Mouse (Mus musculus) liver, embryonic 12.5 days (tissue): ENCODE measurements at regions not wholly inside any gene's neighbourhood (a gene's known extent, or its start where the extent isn't known, plus 50 kb on each side); places are given as distances from the start of the nearest gene placed in this dataset.
A peak's percentile ranks its signal among the peaks of the same experiment; 100 is the strongest.
"Not testable (repeated sequence)": the region's sequence is repeated elsewhere in the genome, so short reads cannot be mapped to it uniquely, and the experiment has no call there.

ENCODE experiments used
- ATAC-seq: fragments of 200-750 bp; cut with Nextera tagmentation; 2 replicates; pipeline ENCODE4 v1.8.0; 2017; ENCODE audit warnings: moderate number of reproducible peaks, mild to moderate bottlenecking, moderate library complexity
- H3K27ac ChIP-seq: fragments of 300-500 bp; sonication (generic); 2 replicates; pipeline ENCODE4 v1.5.1; 2016; ENCODE audit warnings: mild to moderate bottlenecking
- H3K27me3 ChIP-seq: fragments of 300-500 bp; sonication (generic); replicated peaks from 2 replicates; pipeline ENCODE4 v1.6.1; 2016; ENCODE audit warnings: mild to moderate bottlenecking, moderate library complexity
- H3K36me3 ChIP-seq: fragments of 300-500 bp; sonication (generic); 2 replicates; pipeline ENCODE4 v1.6.1; 2016; ENCODE audit warnings: mild to moderate bottlenecking, moderate library complexity
- H3K4me1 ChIP-seq: fragments of 300-500 bp; sonication (generic); 2 replicates; pipeline ENCODE4 v1.6.1; 2016
- H3K4me2 ChIP-seq: fragments of 300-500 bp; sonication (generic); 2 replicates; pipeline ENCODE4 v1.6.1; 2016; ENCODE audit warnings: mild to moderate bottlenecking, moderate library complexity
- H3K4me3 ChIP-seq: fragments of 300-500 bp; sonication (generic); 2 replicates; pipeline ENCODE4 v1.5.1; 2016; ENCODE audit warnings: mild to moderate bottlenecking, moderate library complexity
- H3K9ac ChIP-seq: fragments of 300-500 bp; sonication (generic); 2 replicates; pipeline ENCODE4 v1.6.1; 2016; ENCODE audit warnings: mild to moderate bottlenecking, moderate library complexity
- H3K9me3 ChIP-seq: fragments of 300-500 bp; sonication (generic); replicated peaks from 2 replicates; pipeline ENCODE4 v1.6.1; 2016; ENCODE audit warnings: mild to moderate bottlenecking, moderate library complexity
- WGBS: fragments of 180-500 bp; shearing (Covaris S2); methylation state at CpG from one replicate; pipeline ENCODE4 v1.1.7; 2016; ENCODE audit not compliant: insufficient replicate concordance; 5-methylcytosine and 5-hydroxymethylcytosine counted together

- no peaks in the 10 kb centered on the region for H3K36me3 ChIP-seq
- no peak overlapping the region for H3K4me3 ChIP-seq
- ATAC-seq = no peak
- H3K9ac ChIP-seq = no peak overlapping the region
- no peak overlapping the region for H3K27ac ChIP-seq
- no peaks in the 10 kb centered on the region for H3K4me1 ChIP-seq
- WGBS = 73% methylated on average over 4 of the region's 4 CpGs
- no peak overlapping the region for H3K4me2 ChIP-seq
- H3K9me3 ChIP-seq = no peaks in the 10 kb centered on the region
- H3K27me3 ChIP-seq = no peaks in the 10 kb centered on the region
Observed at GRCm38 (mm10) chr19:59516957-59517356, 58.8 kb downstream of the Emx2 start.

GRCm38 (mm10) chr19:59519156-59519555 is 61.0 kb downstream of the Emx2 start:
- Histone ChIP-seq H3K9me3 (no peaks in the 10 kb centered on the region), H3K27me3 (no peaks in the 10 kb centered on the region), H3K4me1 (no peaks in the 10 kb centered on the region), H3K4me2 (no peak overlapping the region), H3K27ac (no peak overlapping the region), H3K9ac (no peak overlapping the region), H3K36me3 (no peaks in the 10 kb centered on the region), H3K4me3 (no peak overlapping the region)
- 62% methylated on average over 3 of the region's 3 CpGs for WGBS
- ATAC-seq = no peak

- Histone ChIP-seq H3K9ac (no peak overlapping the region), H3K27ac (no peak overlapping the region), H3K4me1 (no peaks in the 10 kb centered on the region), H3K4me3 (no peak overlapping the region), H3K27me3 (no peaks in the 10 kb centered on the region), H3K36me3 (no peaks in the 10 kb centered on the region), H3K9me3 (no peaks in the 10 kb centered on the region), H3K4me2 (no peak overlapping the region)
- 56% methylated on average over 11 of the region's 11 CpGs for WGBS
- ATAC-seq = no peak
Observed at GRCm38 (mm10) chr19:59522176-59522575, 64.0 kb downstream of the Emx2 start.

GRCm38 (mm10) chr19:59523356-59523755 is 65.2 kb downstream of the Emx2 start:
- H3K27me3 ChIP-seq = no peaks in the 10 kb centered on the region
- no peak overlapping the region for H3K27ac ChIP-seq
- H3K4me3 ChIP-seq = no peak overlapping the region
- no peaks in the 10 kb centered on the region for H3K4me1 ChIP-seq
- H3K4me2 ChIP-seq = no peak overlapping the region
- no peaks in the 10 kb centered on the region for H3K9me3 ChIP-seq
- WGBS = 69% methylated on average over 10 of the region's 10 CpGs
- H3K9ac ChIP-seq = no peak overlapping the region
- no peaks in the 10 kb centered on the region for H3K36me3 ChIP-seq
- no peak for ATAC-seq

GRCm38 (mm10) chr19:59564101-59564500 is 105.9 kb downstream of the Emx2 start:
- 62% methylated on average over 4 of the region's 4 CpGs for WGBS
- Histone ChIP-seq H3K9ac (no peak overlapping the region), H3K4me3 (no peak overlapping the region), H3K4me1 (no peaks in the 10 kb centered on the region), H3K4me2 (no peak overlapping the region), H3K27me3 (no peaks in the 10 kb centered on the region), H3K27ac (no peak overlapping the region), H3K9me3 (no peaks in the 10 kb centered on the region), H3K36me3 (no peaks in the 10 kb centered on the region)
- ATAC-seq = no peak

- H3K4me2 ChIP-seq = no peak overlapping the region
- no peaks in the 10 kb centered on the region for H3K36me3 ChIP-seq
- H3K4me1 ChIP-seq = no peaks in the 10 kb centered on the region
- H3K4me3 ChIP-seq = no peak overlapping the region
- no peak for ATAC-seq
- H3K9me3 ChIP-seq = no peaks in the 10 kb centered on the region
- H3K9ac ChIP-seq = no peak overlapping the region
- H3K27ac ChIP-seq = no peak overlapping the region
- no peaks in the 10 kb centered on the region for H3K27me3 ChIP-seq
Observed at GRCm38 (mm10) chr19:59568907-59569306, 110.7 kb downstream of the Emx2 start.

- not testable (repeated sequence) for H3K4me1 ChIP-seq, H3K27ac ChIP-seq, H3K9me3 ChIP-seq, H3K9ac ChIP-seq, ATAC-seq, H3K4me3 ChIP-seq, H3K4me2 ChIP-seq, H3K27me3 ChIP-seq, H3K36me3 ChIP-seq
- WGBS = 49% methylated on average over 2 of the region's 2 CpGs
Observed at GRCm38 (mm10) chr19:59569590-59569989, 111.4 kb downstream of the Emx2 start.

- no peak for ATAC-seq
- no peaks in the 10 kb centered on the region for H3K4me1 ChIP-seq
- 62% methylated on average over 3 of the region's 3 CpGs for WGBS
- no peaks in the 10 kb centered on the region for H3K27me3 ChIP-seq
- H3K9ac ChIP-seq = no peak overlapping the region
- no peak overlapping the region for H3K4me3 ChIP-seq
- H3K36me3 ChIP-seq = no peaks in the 10 kb centered on the region
- H3K27ac ChIP-seq = no peak overlapping the region
- H3K4me2 ChIP-seq = no peak overlapping the region
- H3K9me3 ChIP-seq = no peaks in the 10 kb centered on the region
Observed at GRCm38 (mm10) chr19:59574346-59574745, 116.2 kb downstream of the Emx2 start.

GRCm38 (mm10) chr19:59577886-59578285 is 119.7 kb downstream of the Emx2 start:
- 58% methylated on average over 9 of the region's 9 CpGs for WGBS
- H3K4me3 ChIP-seq = no peak overlapping the region
- no peaks in the 10 kb centered on the region for H3K4me1 ChIP-seq
- H3K27me3 ChIP-seq = no peaks in the 10 kb centered on the region
- no peak overlapping the region for H3K9ac ChIP-seq
- no peaks in the 10 kb centered on the region for H3K36me3 ChIP-seq
- no peak for ATAC-seq
- H3K4me2 ChIP-seq = no peak overlapping the region
- no peak overlapping the region for H3K27ac ChIP-seq
- H3K9me3 ChIP-seq = no peaks in the 10 kb centered on the region

- no peak for ATAC-seq
- no peak overlapping the region for H3K4me2 ChIP-seq
- WGBS = 63% methylated on average over 1 of the region's 1 CpGs
- H3K4me1 ChIP-seq = no peaks in the 10 kb centered on the region
- no peaks in the 10 kb centered on the region for H3K9me3 ChIP-seq
- H3K36me3 ChIP-seq = no peaks in the 10 kb centered on the region
- H3K27ac ChIP-seq = no peak overlapping the region
- H3K9ac ChIP-seq = no peak overlapping the region
- H3K4me3 ChIP-seq = no peak overlapping the region
- no peaks in the 10 kb centered on the region for H3K27me3 ChIP-seq
Observed at GRCm38 (mm10) chr19:59579676-59580075, 121.5 kb downstream of the Emx2 start.

GRCm38 (mm10) chr19:59585835-59586234 is 127.7 kb downstream of the Emx2 start:
- 36% methylated on average over 4 of the region's 4 CpGs for WGBS
- Histone ChIP-seq H3K4me3 (no peak overlapping the region), H3K4me1 (no peaks in the 10 kb centered on the region), H3K27ac (no peak overlapping the region), H3K27me3 (no peaks in the 10 kb centered on the region), H3K9me3 (no peaks in the 10 kb centered on the region), H3K4me2 (no peak overlapping the region), H3K36me3 (no peaks in the 10 kb centered on the region), H3K9ac (no peak overlapping the region)
- no peak for ATAC-seq

GRCm38 (mm10) chr19:59587303-59587702 is 129.1 kb downstream of the Emx2 start:
- Histone ChIP-seq H3K4me2 (no peak overlapping the region), H3K4me1 (no peaks in the 10 kb centered on the region), H3K9me3 (no peaks in the 10 kb centered on the region), H3K36me3 (no peaks in the 10 kb centered on the region), H3K9ac (no peak overlapping the region), H3K27ac (no peak overlapping the region), H3K27me3 (no peaks in the 10 kb centered on the region), H3K4me3 (no peak overlapping the region)
- no peak for ATAC-seq
- 69% methylated on average over 12 of the region's 12 CpGs for WGBS

GRCm38 (mm10) chr19:59588068-59588522 is 129.9 kb downstream of the Emx2 start:
- Histone ChIP-seq H3K36me3 (no peaks in the 10 kb centered on the region), H3K9ac (no peak overlapping the region), H3K9me3 (no peaks in the 10 kb centered on the region), H3K27ac (no peak overlapping the region), H3K4me3 (peak overlapping the region; percentile 19; the same call in 1 of the 2 replicates), H3K4me1 (no peaks in the 10 kb centered on the region), H3K4me2 (peak overlapping the region; percentile 32), H3K27me3 (no peaks in the 10 kb centered on the region)
- ATAC-seq = no peak
- WGBS = 22% methylated on average over 17 of the region's 17 CpGs
